Mouse (Mus musculus) layer of hippocampus, adult 8-10 months (tissue): Measurements from ENCODE around the gene Nkx6-2. TPM values are rescaled to one million over a fixed set of nuclear protein-coding genes. Genes with fewer than 3 reads are reported as not detected.
A peak's percentile ranks its signal among the peaks of the same experiment; 100 is the strongest.

Experiments
- DNase-seq, 2 experiments: peaks; one replicate each; pipeline ENCODE4 v3.0.0; 2022; ENCODE audit warnings: low spot score in 2 of 2
- total RNA-seq, 4 experiments: library from RNA; stranded (reverse); gene quantifications; 2 replicates each; pipeline ENCODE4 v1.2.4; 2022

The Nkx6-2 gene
- total RNA-seq, 4 experiments from 2014 or later, result 8.0 to 14.0 (median 10.2) TPM

GRCm38 (mm10) chr7:139570788-139571187 is 11.8 kb downstream of the Nkx6-2 start:
- DNase-seq, result no peak

GRCm38 (mm10) chr7:139566533-139566932 is 16.1 kb downstream of the Nkx6-2 start:
- DNase-seq, result no peak

GRCm38 (mm10) chr7:139565998-139566397 is 16.6 kb downstream of the Nkx6-2 start:
- DNase-seq, result no peak

- no peak for DNase-seq
Measured at GRCm38 (mm10) chr7:139564161-139564560, 18.4 kb downstream of the Nkx6-2 start.

DNA sequence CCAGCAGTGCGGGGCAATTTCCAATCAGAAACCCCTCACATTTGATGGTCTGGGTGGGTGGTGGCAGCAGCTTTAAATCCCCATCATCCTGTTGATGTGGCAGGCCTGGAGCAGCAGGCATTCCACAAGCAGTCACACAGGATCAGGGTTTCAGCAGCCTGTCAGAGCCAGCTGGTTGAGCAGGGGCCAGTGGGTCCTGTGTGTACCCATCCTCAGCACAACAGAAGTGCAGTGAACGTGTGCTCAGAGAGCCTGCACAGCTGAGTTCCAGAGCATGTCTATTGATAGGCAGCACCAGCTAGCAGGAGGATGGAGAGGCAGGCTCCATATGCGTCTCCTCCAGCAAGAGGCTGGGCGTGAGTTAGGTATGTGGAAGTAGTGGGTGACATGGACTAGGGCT is 19.2 kb downstream of the Nkx6-2 start:
- no peak for DNase-seq

- DNase-seq, result no peak
Measured at GRCm38 (mm10) chr7:139559659-139560058, 22.9 kb downstream of the Nkx6-2 start.

DNA sequence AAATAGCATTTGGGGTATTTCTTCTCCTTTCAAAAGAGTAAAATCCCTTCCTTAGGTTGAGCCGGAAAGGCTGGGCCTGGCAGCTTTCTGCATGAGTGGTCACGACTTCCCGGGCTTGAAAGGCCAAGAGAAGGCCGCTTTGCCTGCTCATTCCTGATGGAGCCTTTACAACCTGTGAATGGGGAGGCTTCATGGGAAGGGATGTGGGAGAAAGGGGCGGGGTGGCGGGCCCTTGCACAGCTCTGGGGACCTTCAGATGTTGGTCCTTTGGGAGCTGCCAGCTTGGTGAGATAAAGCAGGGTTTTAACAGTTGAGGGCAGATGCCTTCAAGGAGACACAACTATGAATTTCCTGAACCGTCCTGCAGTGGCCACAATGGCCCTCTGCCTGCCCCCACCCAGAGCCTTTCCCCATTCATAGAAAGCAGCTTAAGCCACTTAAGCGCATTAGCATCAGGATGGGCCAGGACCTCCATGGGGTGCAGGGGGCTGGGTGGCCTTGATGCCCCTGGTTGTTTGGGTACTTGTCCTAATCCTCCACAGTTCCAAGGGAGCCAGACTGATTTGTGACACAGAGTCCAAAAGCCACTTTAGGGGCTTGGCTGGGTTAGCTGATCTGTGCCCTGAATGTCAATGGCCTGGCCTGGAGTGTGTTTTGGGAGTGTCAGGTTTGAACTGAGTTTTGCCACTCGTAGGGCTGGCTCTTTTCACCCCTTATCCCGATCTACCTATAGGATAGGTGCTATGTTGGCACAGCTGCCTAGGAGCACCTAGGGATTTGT is 25.7 kb downstream of the Nkx6-2 start:
- no peak for DNase-seq

DNA sequence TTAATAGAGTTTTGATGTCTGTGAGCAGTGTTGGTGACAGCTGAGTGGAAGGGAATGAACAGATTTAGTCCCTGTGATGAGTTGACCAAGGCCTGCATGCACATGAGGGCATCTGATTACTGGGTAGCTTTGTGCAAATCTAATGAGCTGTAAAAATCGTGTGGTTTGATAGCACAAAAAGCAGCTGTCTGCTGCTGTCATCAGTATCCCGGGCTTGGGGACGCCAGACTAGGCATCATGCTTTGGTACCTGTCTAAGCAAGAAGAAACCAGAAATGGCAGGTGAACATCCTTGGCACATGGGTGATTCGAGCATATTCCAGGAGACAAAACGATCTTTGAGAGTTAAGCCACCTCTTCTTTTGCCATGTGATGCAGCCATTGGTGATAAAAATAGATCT is 26.3 kb downstream of the Nkx6-2 start:
- no peak for DNase-seq

DNA sequence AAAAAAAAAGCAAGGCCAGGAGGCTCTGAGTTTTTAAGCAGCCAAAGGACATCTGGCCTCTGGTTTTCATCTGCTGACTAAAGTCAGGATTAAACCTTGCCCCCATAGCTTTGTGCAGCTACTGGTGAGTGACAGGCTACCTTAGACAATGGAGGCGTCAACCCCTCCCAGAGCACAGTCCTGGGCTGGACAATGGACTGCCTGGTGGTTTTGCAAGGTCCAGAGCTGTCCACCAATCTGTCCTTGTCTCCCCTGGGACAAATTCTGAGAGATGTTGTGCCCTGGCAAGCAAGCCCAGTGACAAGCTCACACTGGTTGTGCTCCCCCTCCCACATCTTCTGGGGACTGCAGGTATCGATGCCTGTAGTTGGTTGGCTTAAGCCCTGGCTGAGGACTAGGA is 31.1 kb downstream of the Nkx6-2 start:
- no peak for DNase-seq

GRCm38 (mm10) chr7:139550086-139550783 is 32.4 kb downstream of the Nkx6-2 start:
- no peak for DNase-seq

- no peak for DNase-seq
Measured at GRCm38 (mm10) chr7:139547325-139547724, 35.3 kb downstream of the Nkx6-2 start.

DNA sequence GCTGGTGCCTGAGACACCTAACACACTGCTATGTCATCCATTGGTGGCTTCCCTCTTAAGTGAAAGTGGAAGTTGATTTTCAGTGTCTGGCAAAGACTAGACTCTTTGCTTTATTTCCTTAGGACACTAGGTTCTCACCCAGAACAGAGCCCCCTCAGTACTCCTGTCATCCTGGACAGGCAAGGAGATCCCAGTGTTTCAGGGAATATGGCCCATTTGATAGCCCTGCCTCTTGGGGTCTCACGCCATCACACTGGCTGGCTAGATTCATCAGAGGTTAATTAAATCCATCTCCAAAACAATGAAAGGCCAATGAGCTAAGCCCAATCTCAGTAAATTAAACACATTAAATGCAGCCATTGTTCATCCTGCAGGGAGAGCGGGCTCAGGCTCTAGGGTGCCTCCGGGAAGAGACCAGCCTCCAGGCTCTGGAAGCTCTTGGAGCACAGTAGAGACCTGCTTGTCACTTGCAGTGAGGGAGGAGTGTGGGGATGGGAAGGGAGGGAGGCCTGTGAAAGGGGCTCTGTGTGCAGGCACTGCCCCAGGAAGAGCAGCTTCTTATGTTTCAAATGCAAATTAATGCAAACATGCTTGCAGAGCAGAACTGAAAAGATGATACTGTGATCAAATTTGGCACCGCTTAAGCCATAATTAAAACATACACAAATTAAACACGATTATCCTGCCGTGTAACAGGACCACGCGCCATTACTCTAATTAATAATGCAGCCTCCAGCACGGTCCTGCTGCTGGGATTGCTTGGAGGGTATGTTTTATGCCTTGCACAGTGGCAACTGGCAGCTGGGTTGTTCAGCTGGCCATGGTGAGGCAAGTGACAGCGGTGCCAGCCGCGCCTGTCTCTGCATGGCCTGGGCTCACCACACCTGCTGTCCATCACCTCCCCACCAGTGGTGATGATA is 37.6 kb downstream of the Nkx6-2 start:
- peak; percentile 57 to 64 for DNase-seq

DNA sequence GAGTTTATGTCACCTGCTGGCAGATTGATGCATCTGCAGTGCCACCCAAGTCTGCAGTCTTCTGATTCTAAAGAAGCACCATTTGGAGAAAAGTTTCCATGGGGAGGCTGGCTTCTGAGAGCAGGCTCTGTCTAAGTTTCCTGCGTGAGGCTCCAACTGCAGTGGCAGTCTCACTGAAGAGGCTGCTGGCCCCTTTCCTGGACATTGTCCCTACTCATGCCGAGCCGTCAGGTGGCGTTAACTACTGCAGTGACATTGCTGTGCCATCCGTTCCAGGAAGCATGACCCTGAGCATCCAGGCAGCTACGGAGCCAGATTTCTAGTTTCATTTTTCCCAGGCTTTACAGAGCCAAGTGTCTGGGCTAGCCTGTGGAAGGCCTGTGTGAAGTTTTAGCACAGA is 41.2 kb downstream of the Nkx6-2 start:
- no peak for DNase-seq

DNA sequence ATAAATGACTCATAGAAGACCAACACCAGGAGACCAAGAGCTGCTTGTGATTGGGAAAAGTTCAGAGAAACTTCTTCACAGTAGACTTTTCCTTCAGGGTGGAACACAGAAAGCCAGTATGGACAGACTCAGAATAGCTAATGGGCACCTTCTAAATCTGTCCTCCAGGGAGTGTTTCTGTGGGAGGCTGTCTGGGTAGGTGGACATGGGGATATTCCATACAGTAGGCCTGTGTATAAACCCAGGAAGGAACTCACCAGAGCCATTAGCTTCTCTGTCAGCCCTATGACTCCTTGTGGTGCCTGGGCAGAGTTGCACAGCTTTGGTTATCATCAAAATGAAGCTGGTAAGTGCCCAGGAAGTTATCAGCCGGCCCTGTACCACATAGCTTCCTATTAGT is 42.0 kb downstream of the Nkx6-2 start:
- DNase-seq, result no peak

GRCm38 (mm10) chr7:139538541-139538940 is 44.1 kb downstream of the Nkx6-2 start:
- peak; percentile 40 to 49 for DNase-seq

DNA sequence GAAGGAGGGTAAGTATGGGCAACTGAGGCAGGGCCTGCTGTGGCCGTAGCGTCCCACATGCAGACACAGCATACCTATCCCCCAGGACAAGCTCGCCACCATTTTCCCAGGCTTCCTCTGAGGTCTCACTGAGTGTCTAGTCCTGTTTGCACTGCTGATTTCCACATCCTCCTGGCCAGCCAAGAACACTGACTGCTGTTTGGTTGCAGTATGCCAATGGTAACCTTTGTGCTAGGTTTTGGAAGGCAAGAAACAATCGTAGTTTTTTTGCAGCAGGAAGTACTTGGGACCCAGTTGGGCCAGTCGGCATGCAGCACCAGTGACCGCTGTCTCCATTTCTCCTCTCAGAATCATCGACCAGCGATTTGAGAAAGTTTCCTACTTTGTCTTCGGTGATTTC is 44.8 kb downstream of the Nkx6-2 start:
- no peak for DNase-seq

- DNase-seq, result no peak
Measured at GRCm38 (mm10) chr7:139536831-139537230, 45.8 kb downstream of the Nkx6-2 start.

DNA sequence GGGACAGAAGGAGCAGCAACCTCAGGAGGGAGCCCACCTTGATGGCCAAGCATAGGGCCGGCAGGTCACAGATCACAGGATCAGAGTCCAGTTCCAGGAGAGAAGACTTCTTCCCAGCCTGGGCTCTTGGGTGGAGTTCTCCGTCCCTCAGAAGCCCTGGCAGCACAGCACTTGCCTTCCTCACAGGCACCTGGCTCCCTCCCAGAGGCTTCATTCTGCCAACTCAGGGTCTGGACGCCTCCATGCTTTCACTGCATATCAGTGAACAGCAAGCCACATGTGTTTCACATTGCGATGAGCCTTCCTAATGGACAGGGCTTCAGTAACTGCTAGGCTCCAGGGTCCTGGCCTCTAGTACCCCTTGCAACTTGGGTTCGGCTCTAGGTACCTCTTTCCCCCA is 46.3 kb downstream of the Nkx6-2 start:
- no peak for DNase-seq

DNA sequence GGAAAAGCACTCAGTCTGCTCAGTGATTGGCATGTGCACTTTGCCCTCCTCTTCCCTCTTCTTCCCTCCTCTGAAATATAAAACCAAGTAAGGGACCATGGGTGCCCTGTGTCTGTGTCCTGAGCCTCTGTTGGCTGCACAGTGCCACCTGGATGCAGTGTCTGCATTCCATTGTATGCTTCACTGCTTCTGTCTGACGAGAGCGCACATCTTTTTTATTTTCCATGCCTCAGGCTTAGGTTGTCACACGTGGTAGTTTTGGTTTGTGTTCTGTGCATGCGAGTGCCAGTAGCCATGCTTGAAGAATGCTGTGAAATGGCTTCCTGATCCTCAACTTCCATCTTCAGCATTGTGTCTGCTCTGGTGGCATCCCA is 51.2 kb downstream of the Nkx6-2 start:
- DNase-seq, result no peak

DNA sequence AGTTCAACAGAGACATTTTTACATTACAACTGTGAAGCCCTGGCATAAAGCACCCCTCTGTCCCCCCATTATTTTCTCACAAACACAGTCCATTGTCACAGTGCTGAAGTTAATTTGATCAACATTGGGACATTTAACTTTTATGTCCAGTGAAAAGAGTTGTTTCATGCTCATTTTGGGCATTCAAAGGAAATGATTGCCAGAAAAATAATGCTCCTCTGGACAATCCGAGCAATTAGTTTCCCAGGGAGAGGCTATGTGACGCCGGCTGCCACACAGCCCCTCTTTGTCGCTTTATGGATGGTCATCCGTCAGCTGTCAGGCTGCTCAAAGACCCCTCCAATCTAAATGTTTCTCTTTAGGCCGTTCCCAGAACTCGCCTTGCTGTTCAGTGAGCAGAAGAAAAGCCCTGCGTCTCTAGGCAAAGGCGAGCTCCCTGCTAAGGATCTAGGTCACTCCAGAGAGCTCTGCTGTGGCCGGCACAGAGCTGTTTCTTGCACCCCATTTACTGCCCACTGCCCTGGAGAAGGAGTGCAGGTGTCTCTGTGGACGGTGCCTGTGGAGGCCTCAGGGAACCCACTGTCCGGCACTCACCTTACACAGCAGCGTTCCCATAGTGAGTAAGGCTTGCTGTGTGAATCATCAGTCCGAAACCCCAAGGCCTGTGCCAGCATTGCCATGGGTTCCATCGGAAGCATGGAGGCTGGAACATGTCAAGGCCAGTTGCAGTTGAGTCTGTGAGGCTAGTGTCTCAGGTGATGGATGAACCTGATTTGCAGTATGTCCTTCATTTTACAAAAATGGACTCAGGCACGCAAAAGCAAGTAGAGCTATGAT is 51.8 kb downstream of the Nkx6-2 start:
- DNase-seq, result peak in 1 of 2 experiments; percentile 39
